Mouse (Mus musculus) E14TG2a.4 (cell line): ENCODE results near the gene Pxdc1.

Experiments
- CTCF ChIP-seq: conservative IDR thresholded peaks from 2 replicates; pipeline ENCODE4 v1.5.1; 2014; ENCODE audit warnings: low read length
- POU5F1 ChIP-seq: IDR thresholded peaks from 2 replicates; pipeline ENCODE4 v1.6.1; 2014; ENCODE audit warnings: low read length, borderline replicate concordance

DNA sequence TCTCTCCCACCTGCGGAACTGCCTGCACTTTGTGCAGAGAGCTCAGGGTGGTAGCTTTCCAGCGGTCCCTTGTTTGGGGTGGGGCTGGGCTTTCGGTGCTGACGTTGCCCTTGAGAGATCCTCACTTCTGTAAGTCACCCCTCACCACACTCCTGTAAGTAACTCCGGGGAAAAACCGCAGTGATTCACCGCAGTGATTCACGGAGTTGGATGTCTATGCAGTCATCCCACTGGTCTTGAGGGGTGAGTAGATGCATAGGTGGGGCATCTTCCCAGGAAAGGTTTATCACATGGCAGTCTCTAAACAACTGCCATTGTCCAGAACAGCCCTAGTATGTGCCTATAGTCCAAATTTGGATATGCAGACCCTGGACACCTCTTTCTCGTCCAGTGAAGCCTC is 30.0 kb upstream of the Pxdc1 start:
- TF ChIP-seq CTCF, result no peak
- TF ChIP-seq POU5F1, result no peak
